Mouse (Mus musculus) small intestine, adult 2 months (tissue): Measurements from ENCODE around the gene Spg11.

Experiments used
- CTCF ChIP-seq: fragments of 200-500 bp; IDR thresholded peaks from 2 replicates; pipeline ENCODE4 v1.5.1; 2012; ENCODE audit warnings: low read depth, mild to moderate bottlenecking, control low read depth, inconsistent platforms, low read length, moderate library complexity, mixed read lengths; ENCODE audit not compliant: insufficient replicate concordance, insufficient read length; ENCODE audit errors: extremely low read depth
- POLR2A ChIP-seq: fragments of 200-500 bp; IDR thresholded peaks from 2 replicates; pipeline ENCODE4 v1.6.1; 2012; ENCODE audit warnings: low read depth, mild to moderate bottlenecking, control low read depth, inconsistent platforms, low read length, moderate library complexity

- TF ChIP-seq CTCF (no peak), POLR2A (no peak)
Measured at GRCm38 (mm10) chr2:122157561-122157960, 39.4 kb upstream of the Spg11 start.
